Mouse (Mus musculus) ES-CJ7 (cell line): ENCODE results near the gene Pla2g1b.
A peak's percentile ranks its signal among the peaks of the same experiment; 100 is the strongest.
"Not testable (repeated sequence)": the region's sequence is repeated elsewhere in the genome, so short reads cannot be mapped to it uniquely, and the experiment has no call there.

Experiments used
- DNase-seq: peaks from one replicate; pipeline ENCODE4 v3.0.0; 2011; ENCODE audit warnings: low read depth, low spot score

Gene Pla2g1b

GRCm38 (mm10) chr5:115505617-115506016 lies 39.6 kb downstream of the Pla2g1b start:
- not testable (repeated sequence) for DNase-seq

GRCm38 (mm10) chr5:115506454-115507201 lies 40.6 kb downstream of the Pla2g1b start, which contains the start of gene Pxn:
Pxn (plus strand) TSS chr5:115506676.
- DNase-seq: peak; percentile 90

DNA sequence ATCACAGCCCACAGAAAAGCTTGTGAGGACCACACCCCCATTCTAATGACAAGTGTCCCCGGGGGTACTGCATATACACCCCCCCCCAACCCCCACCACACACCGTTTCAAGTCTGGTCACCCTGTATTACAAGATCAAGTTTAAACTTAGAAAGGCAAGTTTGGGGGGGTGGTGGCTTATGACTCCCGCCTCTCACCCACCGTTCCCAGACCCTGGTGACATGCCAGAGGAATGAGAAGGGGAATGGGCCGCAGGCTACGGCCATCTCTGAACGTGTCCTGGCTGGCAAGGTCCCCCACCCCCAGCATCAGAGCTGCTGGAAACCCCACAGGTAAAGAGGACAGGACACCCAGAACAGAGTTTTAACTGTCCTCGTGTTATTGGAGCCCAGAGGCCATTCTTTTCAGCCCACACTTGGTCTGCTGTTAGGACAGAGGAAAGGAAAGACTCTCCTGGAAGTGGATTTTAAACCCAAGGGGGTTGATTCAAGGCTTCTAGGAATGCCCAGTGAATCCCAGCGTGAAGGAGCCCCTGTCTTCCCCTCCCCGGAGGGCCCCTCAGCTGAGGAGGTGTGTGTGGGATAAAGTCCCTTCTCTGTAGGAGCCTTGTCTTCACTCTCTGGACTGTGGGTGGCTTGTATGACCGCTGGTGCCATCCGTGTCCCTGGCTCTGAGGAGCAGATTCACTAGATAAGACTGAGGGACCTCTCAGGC lies 41.4 kb downstream of the Pla2g1b start:
- DNase-seq: no peak

DNA sequence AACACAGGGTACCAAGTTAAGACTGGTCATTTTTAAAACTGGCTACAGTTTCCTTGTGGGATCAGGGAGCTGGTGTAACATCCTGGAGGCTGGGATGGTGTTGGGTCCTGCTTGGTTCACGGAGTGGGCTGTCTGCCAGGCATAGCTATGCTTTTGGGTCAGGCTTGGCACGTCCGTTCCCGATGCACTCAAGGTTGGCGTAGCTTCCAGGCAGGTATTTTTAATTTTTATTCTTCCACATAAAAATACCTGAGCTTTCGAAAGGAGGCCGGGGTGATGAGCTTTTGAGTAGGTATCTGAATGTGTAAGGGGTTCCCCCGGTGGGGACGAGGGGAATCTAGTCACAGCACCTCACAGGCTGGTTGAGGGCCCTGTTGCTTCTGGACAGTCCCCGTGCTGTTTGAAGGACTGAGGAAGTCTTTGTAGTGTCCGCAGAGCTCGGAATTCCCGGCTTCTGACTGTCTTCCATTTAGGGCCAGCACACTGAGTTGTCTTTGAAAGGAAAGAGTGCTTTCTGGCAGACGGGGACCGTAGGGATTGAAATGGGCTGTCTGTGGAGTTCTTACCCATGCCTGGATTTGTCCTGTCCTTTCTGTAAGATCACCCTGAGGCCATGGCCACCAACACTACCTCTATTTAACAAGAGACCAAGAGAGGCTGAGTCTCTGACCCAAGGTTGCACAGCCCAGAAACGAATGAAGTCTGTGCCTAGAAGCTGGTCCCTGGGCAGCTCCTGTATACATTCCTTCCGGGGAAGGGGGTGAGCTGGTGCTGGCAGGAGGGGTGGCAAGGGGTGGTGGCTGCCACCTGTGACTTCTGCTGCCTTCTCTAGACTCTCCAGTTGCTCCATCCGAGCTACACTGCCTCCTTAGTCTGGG lies 42.2 kb downstream of the Pla2g1b start:
- no peak for DNase-seq

DNA sequence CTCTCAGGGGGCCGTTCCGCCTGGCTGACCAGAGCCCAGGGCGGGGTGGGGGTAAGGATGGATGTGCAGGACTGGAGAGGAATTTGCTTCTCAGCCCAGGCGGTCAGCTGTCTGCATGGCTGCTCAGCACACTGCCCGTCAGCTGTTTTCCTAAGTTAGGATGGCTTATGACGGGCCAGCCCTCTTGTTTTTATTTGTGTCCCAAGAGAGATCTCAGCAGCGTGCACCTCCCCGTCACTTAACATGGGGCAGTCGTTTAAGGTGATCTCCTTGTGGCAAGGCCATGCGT lies 42.7 kb downstream of the Pla2g1b start:
- DNase-seq: no peak

DNA sequence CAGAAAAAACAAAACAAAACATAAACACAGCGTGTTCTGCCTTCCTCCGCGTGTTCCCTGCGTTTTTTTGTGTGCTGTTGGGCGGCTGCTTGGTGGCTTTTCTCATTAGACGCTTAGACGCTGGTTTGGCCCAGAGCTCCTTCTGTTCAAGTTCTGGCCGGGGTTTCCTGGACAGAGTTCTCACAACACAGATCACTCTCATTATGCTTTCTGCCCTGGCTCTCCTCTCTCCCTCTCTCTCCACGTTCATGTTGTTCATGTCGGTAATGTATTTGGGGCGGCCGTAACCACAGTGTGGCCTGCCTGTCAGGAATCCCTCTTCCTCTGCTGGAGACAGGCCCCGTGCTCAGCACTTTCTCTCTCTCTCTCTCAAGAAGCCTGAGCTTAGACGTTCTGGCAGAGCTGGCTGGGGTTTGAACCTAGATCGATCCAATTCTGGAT lies 43.3 kb downstream of the Pla2g1b start:
- DNase-seq: no peak

DNA sequence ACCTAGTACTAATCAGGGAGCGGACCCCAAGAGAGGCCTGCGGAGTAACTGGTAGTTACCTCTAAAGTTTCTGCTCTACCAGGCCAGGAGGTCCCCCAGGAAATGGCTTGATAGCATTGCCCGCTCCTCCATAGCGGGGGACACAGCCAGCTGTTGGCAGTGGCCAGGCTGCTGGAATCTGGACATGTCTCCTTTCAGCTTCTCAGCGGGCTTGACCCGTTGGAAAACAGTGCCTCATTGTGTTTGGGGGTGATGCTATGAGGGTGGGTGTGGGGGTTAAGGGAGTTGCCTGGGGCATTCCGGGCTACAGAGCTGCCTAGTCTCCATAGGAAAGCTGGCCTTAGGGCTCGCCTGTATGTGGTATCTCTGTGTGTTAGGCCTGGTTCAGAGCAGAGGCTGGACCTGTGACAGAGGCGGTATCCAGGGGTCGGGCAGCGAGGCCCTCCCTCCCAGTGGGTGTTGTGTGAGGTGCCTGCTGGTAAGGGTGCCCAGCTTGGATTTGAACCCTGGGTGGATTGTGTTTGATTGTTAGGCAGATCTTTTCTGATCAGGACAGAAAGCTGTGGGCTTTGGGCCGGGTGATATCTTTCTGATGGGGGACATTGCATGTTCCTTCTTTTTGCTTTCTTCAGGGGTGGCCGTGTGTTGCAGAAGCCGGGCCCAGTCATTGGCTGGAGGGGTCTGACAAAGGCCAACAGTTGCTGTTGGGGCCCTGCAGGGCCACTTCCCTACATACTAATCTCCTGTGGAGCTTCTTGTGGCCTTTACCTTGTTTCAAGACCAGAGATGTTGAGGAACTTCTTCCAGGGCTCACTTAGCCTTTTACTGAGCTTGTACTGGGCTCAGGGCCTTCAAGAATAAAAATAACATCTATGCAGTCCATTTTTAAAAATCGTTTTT lies 44.0 kb downstream of the Pla2g1b start:
- DNase-seq: no peak

DNA sequence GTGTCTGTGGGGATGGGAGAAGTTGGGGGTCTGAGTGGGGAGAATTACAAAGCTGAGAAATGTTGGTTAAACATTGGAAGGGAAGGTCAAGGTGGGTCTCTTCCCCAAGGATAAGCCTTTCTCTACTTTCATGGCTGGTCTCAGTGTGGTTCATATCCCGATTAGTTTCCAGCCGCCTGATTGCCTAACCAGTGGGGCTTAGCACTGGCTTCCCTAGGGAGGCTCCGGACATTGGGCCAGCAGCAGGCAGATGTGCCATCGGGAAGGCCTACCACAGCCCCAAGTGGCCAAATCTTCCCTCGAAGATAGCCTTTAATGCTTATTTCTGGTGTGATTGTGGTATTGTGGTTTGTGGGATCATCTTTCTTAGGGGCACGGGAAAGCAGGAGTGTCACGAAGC lies 46.3 kb downstream of the Pla2g1b start:
- DNase-seq: no peak

DNA sequence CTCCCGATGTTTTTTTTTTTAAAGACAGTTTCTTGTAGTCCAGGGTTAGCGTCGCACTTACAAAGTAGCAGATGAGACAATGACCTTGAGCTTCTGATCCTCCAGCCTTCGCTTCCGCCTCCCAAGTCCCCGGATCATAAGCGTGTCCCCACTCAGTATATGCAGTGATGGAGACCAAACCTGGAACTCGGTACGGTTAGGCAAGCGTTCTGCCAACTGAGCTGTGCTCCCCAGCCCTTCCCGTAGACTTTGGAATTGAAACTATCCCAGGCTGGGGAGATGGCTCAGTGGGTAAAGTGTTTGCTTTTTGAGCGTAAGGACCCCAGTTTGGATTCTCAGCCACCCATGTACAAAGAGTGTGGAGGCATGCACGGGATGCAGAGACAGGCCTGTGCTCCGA lies 47.2 kb downstream of the Pla2g1b start:
- DNase-seq: no peak

- DNase-seq: no peak
These were observed 47.7 kb downstream of the Pla2g1b start for GRCm38 (mm10) chr5:115513721-115514120.

DNA sequence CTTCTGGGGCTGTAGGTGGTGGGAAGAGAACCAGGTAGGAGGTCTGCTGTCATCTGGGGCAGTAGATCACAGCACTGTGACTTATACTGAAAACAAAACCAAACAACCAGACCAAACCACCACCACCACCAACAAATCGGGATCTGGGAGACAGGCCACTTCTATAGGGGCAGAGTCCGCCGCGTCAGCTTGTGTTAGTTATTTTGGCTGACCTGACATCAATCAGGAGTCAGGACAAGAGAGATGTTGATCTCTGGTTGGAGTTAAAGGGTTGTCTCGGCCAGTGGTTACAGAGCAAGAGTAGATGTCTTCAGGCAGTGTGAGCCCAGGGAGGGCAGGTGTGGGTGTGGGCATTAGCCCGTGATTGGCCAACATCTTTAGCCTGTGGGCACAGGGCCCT lies 48.3 kb downstream of the Pla2g1b start:
- no peak for DNase-seq

GRCm38 (mm10) chr5:115514896-115515587 lies 49.0 kb downstream of the Pla2g1b start:
- no peak for DNase-seq

DNA sequence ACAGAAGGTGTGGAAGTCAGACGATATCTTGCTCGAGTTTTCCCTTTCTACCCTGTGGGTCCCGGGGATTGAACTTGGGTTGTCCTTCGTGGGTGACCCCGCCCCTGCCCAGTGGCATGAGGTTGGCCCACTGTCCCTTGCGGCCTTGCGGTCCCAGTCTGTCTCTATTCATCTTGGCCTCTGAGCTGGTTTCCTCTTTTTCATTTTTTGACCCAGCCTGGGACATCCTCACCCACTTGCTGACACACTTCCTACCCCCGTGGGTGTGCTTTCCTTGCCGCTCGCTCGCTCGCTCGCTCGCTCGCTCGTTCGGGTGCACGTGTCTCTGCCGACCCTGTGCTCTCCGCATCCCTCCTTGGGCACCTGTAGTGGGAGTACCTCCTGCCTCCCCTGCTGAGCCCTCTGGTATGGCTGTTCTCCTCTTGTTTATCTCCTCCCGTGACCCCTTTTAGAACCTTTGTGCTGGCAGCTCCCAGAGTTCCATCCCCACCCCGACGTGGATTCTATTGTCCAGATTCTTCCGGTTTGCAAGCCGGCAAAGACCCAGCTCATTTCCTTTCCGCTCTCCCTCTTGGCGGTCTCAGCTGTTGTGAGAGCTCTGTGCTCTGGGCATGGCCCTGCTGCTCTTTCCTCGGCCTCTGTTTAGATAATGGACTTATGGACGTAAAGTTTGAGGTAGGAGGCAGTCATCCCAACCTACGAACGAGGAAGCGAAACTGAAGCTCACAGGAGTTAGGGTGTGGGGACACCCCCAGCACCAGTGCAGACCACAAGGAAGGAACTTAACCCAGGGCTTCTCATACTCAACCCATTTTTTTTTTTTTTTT lies 50.2 kb downstream of the Pla2g1b start:
- DNase-seq: peak; percentile 80

DNA sequence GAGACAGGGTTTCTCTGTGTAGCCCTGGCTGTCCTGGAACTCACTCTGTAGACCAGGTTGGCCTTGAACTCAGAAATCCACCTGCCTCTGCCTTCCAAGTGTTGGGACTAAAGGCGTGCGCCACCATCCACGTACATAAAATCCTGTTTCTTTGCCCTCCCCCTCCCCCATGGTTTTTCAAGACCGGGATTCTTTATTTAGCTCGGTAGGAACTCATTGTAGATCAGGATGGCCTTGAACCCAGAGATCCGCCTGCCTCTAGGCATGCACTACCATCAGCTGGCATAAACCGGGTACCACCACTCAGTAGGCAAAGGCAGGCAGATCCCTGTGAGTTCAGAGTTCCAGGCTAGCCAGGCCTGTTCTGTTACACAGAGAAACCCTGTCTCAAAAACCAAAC lies 50.8 kb downstream of the Pla2g1b start:
- DNase-seq: peak; percentile 46

DNA sequence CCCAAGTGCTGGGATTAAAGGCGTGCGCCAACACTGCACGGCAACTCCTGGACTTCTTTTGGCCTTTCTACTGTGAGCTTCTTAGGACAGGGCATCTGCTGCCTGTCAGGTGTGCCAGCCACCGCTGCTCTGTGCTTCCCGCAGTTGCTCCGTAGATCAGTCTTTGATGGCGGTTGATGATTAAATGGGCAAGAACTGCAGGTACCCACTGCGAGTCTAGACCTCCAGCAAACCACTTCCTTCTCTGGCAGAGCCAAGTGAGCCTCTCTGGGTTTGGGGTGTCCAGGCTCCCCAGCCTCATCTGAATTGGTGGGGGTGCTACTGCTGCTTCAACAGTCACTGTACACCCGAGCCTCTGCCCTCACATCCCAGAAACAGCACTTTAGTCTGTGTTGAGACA lies 51.4 kb downstream of the Pla2g1b start:
- DNase-seq: no peak

GRCm38 (mm10) chr5:115518214-115518613 lies 52.2 kb downstream of the Pla2g1b start:
- DNase-seq: not testable (repeated sequence)

DNA sequence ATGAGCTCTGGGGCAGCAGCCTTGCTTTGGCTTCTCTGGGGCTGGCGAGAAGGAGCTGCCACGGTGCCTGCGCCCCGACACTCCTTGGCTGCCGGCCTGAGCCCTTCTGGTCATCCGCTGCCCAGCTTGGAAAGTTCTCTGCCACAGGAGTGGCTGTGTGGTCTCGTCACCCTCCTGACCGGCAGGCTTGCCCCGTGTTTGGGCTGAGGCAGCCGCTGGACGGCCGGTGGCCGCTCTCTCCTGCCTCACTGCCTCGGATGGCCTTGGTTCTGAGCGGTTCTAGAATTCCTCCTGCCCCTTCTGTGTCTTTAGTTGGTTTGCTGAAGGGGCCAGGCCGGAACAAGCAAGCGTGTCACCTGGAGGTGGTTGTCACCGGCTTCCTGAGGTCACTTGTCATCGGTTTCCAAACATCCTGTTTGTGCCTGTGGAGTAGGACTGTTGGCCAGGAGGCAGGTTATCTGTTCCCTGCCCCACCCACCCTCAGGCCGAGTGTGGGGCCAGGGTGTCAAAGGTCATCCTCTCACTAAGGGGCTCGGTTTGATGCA lies 54.3 kb downstream of the Pla2g1b start:
- DNase-seq: no peak

DNA sequence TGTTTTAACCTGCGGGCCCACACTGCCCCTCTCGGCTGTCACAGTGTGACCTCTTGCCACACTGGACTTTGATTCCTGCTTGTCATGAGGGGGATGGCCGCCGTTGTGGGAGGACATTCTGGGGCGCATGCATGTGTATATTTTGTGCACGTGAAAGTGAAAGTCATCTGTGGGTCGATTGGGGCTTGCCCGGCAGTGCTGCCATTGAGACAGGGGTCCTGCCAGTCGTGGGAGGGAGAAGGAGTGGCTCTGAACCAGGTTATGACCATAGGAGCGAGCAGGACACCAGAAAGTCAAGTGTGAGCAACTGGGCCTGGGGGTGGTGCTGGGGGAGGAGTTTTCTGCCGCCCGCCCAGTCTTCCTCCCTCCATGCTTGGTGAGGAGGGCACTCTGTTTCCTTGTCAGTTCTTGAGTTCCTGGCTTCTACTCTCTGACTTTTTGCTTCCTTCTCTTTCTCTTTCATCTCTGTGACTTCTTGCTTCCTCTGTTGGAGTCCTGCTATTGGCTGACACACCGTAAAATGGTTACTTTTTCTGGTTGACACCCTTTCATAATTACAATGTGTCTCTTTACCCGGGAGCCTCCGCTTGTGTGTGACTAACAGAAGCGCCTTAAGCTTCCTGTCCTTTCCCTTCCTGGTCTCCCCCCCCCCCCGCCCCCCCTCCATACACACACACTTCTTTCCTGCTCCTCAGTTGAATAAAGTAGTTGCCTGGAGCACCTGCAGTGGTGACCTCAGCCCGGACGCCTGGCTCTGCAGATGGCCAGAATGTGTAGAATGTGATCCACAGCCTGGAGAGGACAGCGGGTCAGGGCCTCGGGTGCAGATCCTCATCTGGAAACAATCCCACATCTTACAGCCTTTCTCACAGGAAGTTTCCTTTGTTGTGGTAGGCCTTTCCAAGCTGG lies 55.7 kb downstream of the Pla2g1b start:
- no peak for DNase-seq
